Mouse (Mus musculus) c-Kit-positive CD71-positive TER-119-positive erythroid progenitor cells, embryonic 14.5 days (primary cell): ENCODE results near the gene Haao.
"Not testable (repeated sequence)": the region's sequence is repeated elsewhere in the genome, so short reads cannot be mapped to it uniquely, and the experiment has no call there.

ENCODE experiments used
- DNase-seq: peaks from one replicate; pipeline ENCODE4 v3.0.0-alpha.2; 2013; ENCODE audit warnings: low spot score

Gene Haao

DNA sequence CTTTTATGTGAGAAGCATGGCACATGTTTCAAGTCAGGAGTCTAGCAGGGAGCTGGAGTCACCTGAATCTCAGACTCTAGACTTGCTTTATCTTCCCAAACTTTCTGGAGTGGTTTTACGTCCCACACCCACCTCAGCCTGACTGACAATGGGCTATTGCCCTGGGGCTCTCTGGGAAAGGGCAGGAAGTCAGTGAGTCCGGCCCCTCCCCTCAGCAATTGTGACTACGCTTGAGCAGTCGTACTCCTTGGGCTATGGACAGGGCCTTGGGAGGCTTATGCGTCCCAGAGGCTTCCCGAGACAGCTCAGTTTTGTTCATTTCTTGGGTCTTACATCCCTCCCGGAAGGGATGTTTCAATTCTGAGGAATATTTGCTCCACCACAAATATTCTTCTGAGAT lies 17.6 kb upstream of the Haao start:
- DNase-seq: no peak

DNA sequence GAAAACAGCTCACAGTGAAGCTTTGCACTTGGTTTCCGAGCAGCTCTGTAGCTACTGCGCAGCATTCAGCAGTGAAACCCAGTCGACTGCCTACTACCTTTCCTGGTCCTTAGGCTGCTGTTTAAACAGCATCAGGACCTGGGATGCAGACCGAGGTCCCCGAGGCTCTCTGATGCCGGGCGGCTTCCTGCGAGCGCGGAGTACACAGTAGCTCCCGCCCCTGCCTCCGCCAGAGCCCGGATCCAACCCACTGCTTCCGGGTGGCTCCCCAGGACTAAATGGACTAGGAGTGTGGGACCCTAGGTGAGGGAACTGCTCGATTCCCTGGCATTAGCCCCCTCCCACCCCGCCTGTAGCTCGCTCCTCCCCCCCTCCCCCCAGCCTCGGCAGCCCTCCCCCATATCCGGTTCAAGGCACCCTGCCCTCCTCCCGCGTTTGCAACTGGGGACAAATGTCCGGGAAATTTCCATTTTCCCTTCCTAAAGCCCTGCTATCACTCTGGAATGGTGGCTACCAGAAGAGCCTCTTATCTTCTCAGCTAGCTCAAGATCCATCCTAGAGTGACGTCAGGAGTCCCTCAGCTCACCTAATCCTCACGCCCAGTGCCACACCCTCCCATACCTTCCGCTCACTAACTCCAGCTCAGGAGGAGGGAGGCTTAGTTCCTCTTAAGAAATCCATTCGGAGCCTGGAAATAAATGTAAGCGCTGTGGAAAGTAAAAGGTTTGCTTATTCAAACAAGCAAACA lies 14.5 kb upstream of the Haao start:
- DNase-seq: peak; percentile 58

DNA sequence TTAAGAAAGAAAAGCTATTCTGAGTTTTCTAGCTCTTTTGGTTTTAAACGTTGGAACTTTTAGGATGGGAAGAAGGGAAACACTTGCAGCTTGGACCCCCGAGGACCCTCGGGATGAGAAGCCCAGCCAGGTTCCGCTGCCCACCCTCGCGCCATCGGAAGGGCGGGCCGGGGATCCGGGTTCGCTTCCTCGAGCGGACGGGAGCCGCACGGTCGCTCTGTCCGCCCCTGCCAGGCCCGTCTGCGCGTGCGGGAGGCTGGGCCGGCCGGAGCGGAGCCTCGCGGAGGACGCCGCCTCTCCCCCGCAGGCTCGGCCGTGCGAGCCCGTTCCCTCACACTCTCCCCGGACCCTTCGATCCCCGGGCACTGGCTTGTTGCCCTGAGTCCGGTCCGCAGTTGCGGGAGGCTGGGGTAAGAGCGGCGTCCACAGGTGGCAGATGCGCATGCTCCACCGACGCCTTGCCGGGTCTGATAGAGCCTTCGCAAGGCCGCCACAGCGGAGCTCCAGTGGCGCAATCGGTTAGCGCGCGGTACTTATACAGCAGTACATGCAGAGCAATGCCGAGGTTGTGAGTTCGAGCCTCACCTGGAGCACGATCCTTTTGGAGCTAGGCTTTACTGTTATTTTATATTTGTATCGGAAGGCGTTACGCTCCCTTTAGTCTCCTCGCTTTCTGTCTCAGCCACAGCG lies 13.8 kb upstream of the Haao start:
- DNase-seq: peak; percentile 93

DNA sequence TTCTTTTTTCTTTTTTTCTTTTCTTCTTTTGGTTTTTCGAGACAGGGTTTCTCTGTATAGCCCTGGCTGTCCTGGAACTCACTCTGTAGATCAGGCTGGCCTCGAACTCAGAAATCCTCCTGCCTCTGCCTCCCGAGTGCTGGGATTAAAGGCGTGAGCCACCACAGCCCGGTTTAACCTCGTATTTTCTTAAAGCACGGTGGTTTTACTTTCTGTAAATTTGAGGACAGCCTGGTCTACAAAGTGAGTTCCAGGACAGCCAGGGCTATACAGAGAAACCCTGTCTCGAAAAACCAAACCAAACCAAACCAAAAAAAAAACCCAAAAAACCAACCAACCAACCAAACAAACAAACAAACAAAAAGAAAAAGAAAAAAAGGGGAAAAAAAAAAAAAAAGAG lies 13.2 kb upstream of the Haao start:
- DNase-seq: not testable (repeated sequence)

DNA sequence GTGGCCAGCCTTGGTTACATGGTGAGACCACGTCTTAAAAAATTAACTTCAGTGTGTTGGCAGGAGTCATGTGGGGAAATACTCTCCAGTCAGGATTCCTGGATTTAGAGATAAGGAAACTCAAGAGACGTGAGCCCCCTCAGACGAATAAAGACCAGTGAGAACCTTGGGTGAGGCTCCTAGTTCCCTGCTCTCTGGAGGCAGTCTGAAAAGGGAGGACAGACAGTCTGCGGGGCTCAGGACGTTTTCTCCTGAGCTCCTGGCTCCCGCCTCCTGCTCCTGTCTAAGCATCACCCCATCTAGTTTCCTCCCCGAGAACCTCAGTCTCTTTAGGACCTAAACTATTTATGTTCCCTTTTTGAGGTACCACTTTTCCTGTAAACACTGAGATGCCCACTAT lies 12.5 kb upstream of the Haao start:
- DNase-seq: no peak

DNA sequence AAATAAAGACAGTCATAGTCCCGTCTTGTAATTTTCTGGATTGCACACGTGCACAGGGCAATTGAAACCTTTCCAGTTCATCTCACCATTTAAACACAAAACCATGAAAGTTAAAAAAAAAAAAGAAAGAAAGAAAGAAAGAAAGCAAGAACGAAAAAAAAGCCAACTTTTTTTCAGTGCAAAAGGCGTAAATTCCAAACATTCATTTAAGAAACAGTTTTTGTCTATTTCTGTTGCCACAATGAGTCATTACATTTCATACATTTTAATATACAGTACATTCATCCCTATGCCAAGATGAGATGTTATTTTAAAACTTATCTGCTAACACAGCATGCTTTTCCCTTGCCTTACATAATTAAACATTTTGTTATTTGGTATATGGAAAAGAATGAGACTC lies 11.9 kb upstream of the Haao start:
- no peak for DNase-seq

DNA sequence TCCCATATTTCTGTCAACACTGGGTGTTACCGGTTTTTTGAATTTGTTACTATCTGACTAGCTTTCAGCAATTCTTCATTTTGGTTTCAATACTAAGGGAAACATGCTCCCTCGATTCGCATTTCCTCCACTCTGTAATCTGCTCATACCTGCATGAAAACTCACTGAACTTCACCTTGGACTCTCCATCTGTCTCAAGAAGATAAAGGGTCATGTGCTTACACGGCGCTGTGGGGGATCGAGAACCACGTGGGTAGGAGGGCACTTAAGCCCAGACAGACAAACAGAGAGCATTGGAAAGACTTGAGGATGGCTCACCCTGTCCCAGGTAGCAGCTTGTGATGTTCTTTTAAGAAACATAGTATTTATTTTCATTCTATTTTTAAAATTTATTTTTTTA lies 10.7 kb upstream of the Haao start:
- peak; percentile 84 for DNase-seq

DNA sequence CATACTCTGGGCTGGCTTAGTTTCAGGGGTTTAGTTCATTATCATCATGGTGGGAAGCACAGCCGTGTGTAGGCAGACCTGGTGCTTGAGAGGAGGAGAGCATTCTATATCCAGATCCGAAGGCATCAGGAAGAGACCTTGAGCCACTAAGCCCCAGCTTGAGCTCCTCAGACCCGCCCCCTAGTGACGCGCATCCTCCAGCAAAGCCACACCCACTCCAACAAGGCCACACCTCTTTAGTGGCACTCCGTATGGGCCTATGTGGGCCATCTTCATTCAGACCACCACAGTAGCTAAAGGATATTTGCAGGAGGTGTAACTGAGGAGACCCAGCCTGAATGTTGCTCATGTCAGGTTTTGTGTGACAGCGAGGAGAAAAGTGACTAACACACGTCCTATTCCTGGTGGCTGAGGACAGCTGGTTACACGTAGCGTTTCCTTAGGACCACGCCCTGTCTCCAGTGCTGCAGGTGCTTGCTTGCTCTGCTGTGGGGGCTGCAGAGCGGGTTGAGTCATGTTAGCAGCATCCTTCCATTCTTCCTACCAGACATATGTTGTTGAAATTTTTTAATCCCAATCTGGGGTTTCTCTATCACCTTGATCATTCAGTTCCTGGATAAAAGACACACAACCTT lies 6.6 kb upstream of the Haao start:
- peak; percentile 82 for DNase-seq

DNA sequence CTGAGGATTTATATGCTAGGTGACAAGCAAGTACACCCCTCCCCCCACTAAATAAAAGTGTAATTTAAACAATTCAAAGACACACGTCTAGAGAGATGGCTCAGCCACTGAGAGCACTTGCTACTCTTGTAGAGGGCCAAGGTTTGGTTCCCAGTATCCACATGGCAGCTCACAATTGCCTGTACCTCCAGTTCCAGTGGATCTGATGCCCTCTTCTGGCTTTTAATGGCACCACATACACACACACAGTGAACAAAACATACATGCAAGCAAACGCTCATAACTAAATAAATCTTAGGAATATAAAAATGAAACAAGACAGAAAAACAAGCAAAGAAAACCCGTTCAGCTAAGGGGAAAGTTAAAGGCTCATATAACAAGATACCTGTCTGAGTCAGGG lies 6.1 kb upstream of the Haao start:
- no peak for DNase-seq

DNA sequence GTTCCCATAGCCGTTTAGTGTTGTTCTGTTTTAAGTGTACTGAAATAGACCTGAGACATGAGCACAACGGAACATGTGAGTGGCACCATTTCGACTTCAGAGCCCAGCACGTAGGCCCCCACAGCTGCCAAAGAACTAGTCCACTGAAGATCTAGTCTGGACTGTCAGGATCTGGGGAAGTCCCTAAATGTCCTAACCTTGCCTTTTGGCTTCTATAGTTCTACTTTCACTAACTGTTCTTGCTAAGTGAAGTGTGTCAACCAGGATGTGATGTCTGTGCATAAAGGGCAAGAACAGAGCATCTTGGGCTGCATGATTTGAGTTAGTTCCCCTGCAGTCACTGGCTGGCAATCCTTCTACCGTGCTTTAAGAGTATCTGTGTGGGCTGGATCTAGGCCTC lies 3.1 kb upstream of the Haao start:
- DNase-seq: no peak

DNA sequence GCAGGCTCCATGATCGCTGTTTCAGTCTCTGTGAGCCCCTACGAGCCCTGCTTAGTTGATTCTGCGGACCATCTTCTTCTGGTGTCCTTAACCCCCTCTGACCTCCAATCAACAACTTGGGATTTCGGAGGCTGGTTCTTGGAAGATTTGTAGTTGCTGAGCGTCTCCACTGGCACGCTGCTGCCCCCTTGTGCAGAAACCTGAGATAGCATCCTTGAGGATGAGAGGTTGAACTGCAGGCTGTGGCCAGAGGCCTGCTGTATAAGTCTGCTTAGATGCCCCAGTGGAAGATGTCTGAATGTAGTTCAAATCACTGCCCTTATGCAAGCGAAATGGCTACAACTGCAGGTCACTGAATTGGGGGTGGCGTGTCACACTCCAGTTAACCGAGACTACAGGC lies 2.7 kb upstream of the Haao start:
- DNase-seq: peak; percentile 82

DNA sequence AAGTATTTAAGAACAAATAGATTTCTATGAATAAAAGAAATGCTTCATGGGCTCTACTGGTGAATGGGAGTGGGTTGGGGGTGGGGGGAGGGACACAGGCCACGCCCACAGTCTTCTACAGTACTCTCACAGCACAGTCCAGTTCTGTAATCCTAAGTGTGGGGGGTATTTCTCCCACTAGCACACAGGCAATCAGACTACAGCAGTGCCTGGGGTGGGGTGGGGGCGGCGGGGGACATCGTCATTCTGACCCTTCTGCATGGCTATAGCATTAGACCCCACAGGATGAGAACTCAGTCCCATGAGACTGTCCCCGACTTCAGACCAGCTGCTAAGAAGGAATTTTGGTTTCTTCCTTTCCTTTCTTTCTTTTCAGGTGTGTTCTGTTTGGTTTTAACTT lies 2.0 kb upstream of the Haao start:
- no peak for DNase-seq

DNA sequence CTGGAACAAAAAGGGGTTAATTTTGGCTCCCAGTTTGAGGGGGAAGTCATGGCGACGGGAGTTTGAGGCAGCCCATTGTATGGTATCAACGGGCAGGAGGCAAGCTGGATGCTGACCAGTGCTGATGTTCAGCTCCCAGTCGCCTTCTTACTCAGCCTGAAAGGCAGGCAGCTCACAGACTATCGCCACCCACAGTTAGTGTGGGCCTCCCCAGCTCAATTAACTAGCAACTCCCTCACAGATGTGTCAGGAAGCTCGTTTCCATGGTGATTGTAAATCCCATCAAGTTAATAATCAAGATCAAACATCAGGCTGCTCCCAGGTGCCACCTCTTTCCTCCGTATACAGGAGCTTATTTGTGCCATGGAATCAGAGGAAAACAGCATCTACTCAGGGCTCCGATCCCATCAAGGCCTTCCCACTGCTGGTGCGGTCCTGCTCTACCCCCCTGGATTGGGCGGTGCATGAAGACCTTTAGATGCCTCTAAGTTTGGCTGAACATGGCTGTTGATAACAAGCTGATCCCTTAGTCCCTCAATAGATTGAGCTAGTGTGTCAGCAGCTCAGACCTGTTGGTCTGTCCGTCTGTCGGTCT lies 1.4 kb upstream of the Haao start:
- no peak for DNase-seq

DNA sequence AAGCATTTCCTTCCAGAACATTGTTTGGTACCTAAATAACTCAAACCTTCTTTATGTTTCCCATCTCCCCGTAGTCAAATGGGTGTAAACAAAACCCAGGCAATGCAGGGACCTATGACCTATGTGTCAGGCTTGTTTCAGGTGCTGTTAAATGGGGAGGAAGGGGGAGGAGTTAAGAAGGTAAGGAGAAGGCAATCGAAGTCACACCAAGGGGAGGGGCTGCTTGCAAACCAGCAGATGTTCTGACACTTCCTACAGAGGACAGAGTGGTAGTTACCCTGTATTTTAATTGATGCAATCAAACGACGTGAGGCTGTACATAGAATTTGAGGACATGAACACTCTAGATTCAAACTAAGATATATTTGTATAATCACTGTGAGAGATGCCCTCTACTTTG lies 719 bp upstream of the Haao start:
- DNase-seq: no peak

DNA sequence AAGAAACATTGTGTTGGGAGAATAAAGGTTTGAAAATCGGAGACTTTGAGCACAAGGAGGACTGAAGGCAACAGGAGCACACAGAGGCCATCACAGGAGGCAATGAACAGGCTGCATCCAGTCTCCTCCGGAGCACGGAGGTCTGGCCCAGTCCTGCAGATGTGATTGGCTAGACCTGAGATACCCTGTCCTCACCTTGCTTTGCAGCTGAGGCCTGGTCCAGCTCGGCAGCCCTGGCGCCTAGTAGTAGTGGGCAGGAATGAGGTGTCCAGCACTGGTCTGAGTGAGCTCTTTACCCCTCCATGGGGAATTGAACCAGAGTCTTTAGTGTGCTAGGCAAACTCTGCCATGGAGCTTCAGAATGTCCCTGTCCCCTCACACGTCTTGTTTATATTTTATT lies 663 bp downstream of the Haao start:
- no peak for DNase-seq

DNA sequence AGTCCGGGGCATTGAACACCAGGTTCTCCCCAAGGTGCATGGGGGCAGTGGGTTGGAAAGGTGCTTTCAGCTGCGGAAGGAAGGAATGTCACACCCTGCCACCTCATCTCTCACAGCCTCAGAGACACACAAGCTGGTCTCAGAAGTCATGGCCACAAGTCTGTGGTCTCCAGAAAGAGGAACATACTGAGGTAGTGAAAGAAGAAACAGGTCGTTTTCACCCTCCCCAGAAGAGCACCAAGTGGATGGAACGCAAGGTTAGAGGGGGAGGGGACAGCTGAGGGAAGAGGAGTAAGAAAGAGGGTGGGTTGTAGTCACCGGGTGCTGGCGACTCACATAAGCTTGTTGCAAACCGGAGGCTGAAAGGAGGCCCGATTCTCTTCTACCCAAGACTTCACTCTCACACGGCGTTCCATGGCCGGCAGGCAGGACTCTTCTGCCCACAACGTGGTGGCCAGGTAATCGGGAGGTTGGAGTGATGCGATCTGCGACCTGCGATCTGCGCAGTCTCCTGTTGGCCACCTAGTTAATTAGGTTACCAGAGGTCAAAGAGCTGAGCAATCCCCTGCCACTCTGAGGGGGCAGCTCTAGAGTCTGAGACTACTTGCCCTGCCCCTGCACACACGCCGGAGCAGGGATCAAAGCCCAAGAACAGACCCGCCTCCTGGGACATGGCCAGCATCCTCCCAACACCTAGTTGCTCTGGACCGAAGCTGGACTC lies 1.3 kb downstream of the Haao start:
- no peak for DNase-seq

DNA sequence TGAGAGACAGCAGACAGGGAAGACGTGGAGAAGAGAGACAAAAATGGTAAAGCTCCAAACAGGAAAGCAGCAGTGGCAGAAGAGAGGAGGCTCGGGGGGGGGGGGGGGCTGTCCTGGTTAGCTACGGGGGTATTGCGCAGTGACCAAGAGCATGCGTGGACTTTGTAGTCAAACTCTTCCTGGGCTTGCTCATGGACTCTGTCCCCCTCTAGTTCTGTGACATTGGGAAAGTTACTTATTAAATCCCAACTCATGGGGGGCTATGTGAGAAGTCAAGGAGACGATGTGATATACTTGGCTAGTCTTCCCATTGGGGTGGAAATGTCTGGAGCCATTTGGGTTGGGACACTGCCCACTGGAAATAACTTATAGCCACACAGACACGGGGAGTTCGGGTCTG lies 2.2 kb downstream of the Haao start:
- DNase-seq: no peak

DNA sequence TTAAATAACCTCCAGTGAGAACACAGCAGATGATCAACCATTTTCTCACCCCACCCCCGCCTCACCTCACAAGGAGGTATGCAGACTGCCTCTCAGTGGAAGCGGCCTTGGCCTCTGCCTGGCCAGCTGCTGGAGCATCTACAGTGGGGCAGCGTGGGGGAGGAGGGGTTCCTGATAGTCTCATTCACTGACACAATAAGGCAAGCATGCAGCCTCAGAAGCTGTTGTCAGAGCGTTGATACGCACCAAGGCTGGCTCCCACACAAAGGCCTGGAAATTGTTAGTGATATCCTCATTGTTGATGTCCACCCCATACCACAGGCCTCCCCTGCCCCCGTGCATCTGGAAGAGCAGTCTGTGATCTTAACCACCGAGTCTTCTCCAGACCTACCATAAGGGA lies 4.0 kb downstream of the Haao start:
- no peak for DNase-seq

DNA sequence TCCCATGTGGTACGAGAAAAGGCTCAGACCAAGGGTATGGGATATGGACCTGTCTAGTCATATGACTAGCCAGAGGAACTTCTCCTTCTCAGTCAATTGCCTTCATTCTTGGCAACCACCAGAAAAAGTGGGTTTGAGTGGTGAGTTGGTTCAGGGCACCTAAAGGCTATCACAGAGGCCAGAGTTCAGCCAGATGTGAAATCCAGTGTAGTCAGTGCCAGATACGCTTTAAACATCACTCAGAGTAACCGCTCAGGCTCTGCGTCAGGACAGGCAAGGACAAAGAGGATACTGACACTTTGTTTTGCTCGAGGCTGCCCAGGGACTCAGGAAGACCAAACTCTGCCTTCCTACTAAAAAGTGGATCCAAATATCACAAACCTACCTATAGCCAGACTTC lies 6.8 kb downstream of the Haao start:
- no peak for DNase-seq

DNA sequence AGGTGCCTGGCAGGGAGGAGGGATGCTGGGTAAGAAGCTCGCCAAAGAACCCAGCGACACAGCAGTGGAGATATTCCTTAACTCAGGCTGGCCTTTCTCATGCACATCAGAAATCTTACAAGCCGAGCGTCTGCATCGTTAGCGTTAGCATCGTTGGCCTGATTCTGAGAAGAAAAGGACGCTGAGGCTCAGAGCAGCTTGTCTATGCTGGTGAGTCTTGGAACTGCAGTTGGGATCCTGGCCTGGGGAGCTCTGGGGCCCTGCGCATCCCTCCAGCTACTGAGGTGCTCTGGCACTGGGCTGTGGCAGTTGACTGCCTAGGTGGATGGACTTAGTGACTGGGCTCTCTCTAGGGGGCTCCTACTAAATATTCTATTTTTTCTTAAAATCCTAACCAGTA lies 8.6 kb downstream of the Haao start:
- DNase-seq: no peak

DNA sequence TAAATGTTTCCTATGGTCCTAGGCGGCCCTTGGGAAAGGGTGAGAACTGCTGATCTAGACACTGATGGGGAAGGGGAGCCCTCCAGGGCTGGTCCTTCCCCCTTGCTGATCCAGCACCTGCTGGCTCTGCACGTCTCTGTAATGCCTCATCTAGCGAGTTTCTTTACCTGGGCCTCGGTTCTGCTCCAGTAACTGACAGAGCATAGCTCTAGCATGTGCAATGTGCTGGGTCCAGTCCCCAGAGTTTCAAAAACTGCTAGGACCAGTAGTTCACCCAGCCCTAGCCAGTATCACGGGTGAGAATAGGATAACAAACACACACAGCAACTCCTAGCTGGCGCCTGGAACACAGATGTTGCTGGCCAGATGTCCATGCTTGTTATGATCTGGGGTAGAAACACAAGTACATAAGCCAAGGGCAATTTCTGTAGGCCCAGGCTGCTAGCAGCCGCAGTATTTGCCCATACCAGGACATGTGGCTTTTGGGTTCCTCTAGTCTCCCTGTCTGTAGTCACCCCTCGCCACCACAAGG lies 10.0 kb downstream of the Haao start:
- DNase-seq: no peak

DNA sequence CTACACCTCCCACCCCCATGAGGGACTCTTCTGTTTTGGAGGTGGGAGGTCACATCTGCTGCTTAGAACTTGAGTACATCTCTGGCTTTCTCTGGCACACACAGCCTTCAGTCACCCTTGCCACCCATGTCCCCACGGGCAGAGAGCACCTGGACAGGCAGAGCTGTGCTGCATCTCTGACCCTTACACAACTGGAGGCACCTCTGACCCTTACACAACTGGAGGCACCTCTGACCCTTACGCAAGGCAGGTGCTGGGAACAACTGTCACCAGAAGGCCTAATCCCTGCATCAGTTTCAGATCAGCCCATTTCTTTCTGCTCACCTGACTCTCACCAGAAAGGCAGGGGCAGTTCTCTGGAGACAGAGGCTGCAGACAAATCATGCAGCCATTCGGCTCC lies 11.7 kb downstream of the Haao start:
- DNase-seq: no peak
